16 mouse cellular contexts compared by ENCODE assay signal in genomic region chr3:106492723-106493122, GRCm38 (mm10). TPM values are rescaled to one million over a fixed set of nuclear protein-coding genes. Genes with fewer than 3 reads are reported as not detected.
DNase-seq lines count a peak whose midpoint lies in the region; ATAC-seq and TF ChIP-seq lines count a peak whose summit lies in the region.
"Had no signal": no experiment of that assay in that cellular context is flagged by ENCODE, and none has a peak within 500 bp of the region (broad histone marks: within the 10 kb centered on the region; RNA-seq: fewer than 3 reads in every experiment).

No protein-coding gene starts in this region.

- H3K4me2 ChIP-seq in intestine, embryonic 16.5 days (ENCODE audit: low read depth, low read length) = no peak overlapping the region
- H3K4me2 ChIP-seq in intestine, embryonic 15.5 days (replicated peaks) = no peak overlapping the region
- no peak overlapping the region for H3K4me2 ChIP-seq in liver, embryonic 16.5 days (ENCODE audit: low read depth, low read length)
- no peak overlapping the region for H3K4me2 ChIP-seq in hindbrain, postnatal 0 days (ENCODE audit: low read depth, low read length)
- H3K4me2 ChIP-seq: midbrain, embryonic 12.5 days had no signal

- DNase-seq in cerebellum, postnatal 25 days = no peak
- no peak for DNase-seq in hindbrain, postnatal 0 days (ENCODE audit: low spot score)
- DNase-seq in gastrocnemius, adult 2 months = no peak
- no peak for DNase-seq in heart, adult 18-20 months
- DNase-seq: adrenal gland, adult 8-10 months; cerebellum, adult 2 months; embryo, embryonic 11 days; kidney, postnatal 14 days; layer of hippocampus, adult 9-11 months; lung, postnatal 14 days had no signal

- no peak for TF ChIP-seq CTCF in hindbrain, postnatal 0 days (IDR thresholded peaks at IDR 0.05; ENCODE audit: low read depth)
- TF ChIP-seq CTCF in gastrocnemius, adult 2 months (IDR thresholded peaks at IDR 0.05) = no peak

- no peak overlapping the region for H3K4me3 ChIP-seq in intestine, embryonic 16.5 days (ENCODE audit: low read length)
- H3K4me3 ChIP-seq in intestine, embryonic 15.5 days (replicated peaks) = no peak overlapping the region
- H3K4me3 ChIP-seq in liver, embryonic 16.5 days (ENCODE audit: low read depth, low read length) = no peak overlapping the region
- no peak overlapping the region for H3K4me3 ChIP-seq in hindbrain, postnatal 0 days (ENCODE audit: low read length)
- H3K4me3 ChIP-seq in gastrocnemius, adult 2 months = no peak overlapping the region
- H3K4me3 ChIP-seq: midbrain, embryonic 12.5 days had no signal

- no peak overlapping the region for H3K9ac ChIP-seq in intestine, embryonic 16.5 days (ENCODE audit: low read depth, low read length)
- H3K9ac ChIP-seq in intestine, embryonic 15.5 days = no peak overlapping the region
- H3K9ac ChIP-seq in liver, embryonic 16.5 days (ENCODE audit: low read depth, low read length) = no peak overlapping the region
- H3K9ac ChIP-seq in hindbrain, postnatal 0 days (replicated peaks; ENCODE audit: low read length) = no peak overlapping the region
- H3K9ac ChIP-seq: midbrain, embryonic 12.5 days had no signal

- intact Hi-C loops in gastrocnemius, adult 2 months (cut with DNase I) = no loop called here

- no peaks in the 10 kb centered on the region for H3K27me3 ChIP-seq in intestine, embryonic 16.5 days (replicated peaks; ENCODE audit: control insufficient read depth, insufficient read depth, low read length)
- no peaks in the 10 kb centered on the region for H3K27me3 ChIP-seq in intestine, embryonic 15.5 days (replicated peaks)
- no peaks in the 10 kb centered on the region for H3K27me3 ChIP-seq in liver, embryonic 16.5 days (ENCODE audit: control insufficient read depth, insufficient read depth, low read depth, low read length)
- no peaks in the 10 kb centered on the region for H3K27me3 ChIP-seq in hindbrain, postnatal 0 days (ENCODE audit: insufficient read depth, low read length)
- H3K27me3 ChIP-seq: midbrain, embryonic 12.5 days had no signal

- peaks cover 12% of the 10 kb centered on the region; the same call in 1 of the 2 replicates for H3K4me1 ChIP-seq in intestine, embryonic 16.5 days (ENCODE audit: control insufficient read depth, insufficient read depth, low read length)
- peaks cover 8% of the 10 kb centered on the region; the same call in 1 of the 2 replicates for H3K4me1 ChIP-seq in intestine, embryonic 15.5 days (replicated peaks)
- peaks cover 43% of the 10 kb centered on the region for H3K4me1 ChIP-seq in liver, embryonic 16.5 days (ENCODE audit: control insufficient read depth, low read depth, low read length)
- no peaks in the 10 kb centered on the region for H3K4me1 ChIP-seq in hindbrain, postnatal 0 days (ENCODE audit: insufficient read depth, low read length)
- H3K4me1 ChIP-seq: midbrain, embryonic 12.5 days had no signal

- no peaks in the 10 kb centered on the region for H3K36me3 ChIP-seq in intestine, embryonic 16.5 days (ENCODE audit: control insufficient read depth, insufficient read depth, low read length)
- no peaks in the 10 kb centered on the region for H3K36me3 ChIP-seq in intestine, embryonic 15.5 days
- no peaks in the 10 kb centered on the region for H3K36me3 ChIP-seq in liver, embryonic 16.5 days (ENCODE audit: control insufficient read depth, insufficient read depth)
- no peaks in the 10 kb centered on the region for H3K36me3 ChIP-seq in hindbrain, postnatal 0 days (ENCODE audit: insufficient read depth, low read length)
- H3K36me3 ChIP-seq: midbrain, embryonic 12.5 days had no signal

- no peaks in the 10 kb centered on the region for H3K9me3 ChIP-seq in intestine, embryonic 16.5 days (ENCODE audit: control insufficient read depth, low read length)
- H3K9me3 ChIP-seq in intestine, embryonic 15.5 days = no peaks in the 10 kb centered on the region
- no peaks in the 10 kb centered on the region for H3K9me3 ChIP-seq in liver, embryonic 16.5 days (replicated peaks; ENCODE audit: control insufficient read depth, low read length)
- H3K9me3 ChIP-seq in hindbrain, postnatal 0 days (ENCODE audit: low read length) = no peaks in the 10 kb centered on the region
- H3K9me3 ChIP-seq: midbrain, embryonic 12.5 days had no signal

- ATAC-seq in intestine, embryonic 16.5 days = no peak
- ATAC-seq in intestine, embryonic 15.5 days = no peak
- ATAC-seq in granulocyte monocyte progenitor cell, adult 5-6 weeks (replicated peaks; ENCODE audit: poor library complexity, severe bottlenecking) = peak; percentile 21; the same call in 1 of the 2 replicates
- ATAC-seq in liver, embryonic 16.5 days (ENCODE audit: low read depth) = peak; percentile 17; the same call in 1 of the 2 replicates
- ATAC-seq in hindbrain, postnatal 0 days = no peak
- ATAC-seq: forebrain, embryonic 14.5 days had no signal

- peak overlapping the region; percentile 24; the same call in 1 of the 2 replicates for H3K27ac ChIP-seq in intestine, embryonic 16.5 days (ENCODE audit: low read length)
- no peak overlapping the region; the same call in 1 of the 2 replicates for H3K27ac ChIP-seq in intestine, embryonic 15.5 days
- H3K27ac ChIP-seq in liver, embryonic 16.5 days (ENCODE audit: low read length) = 0 out of 2 replicates have a peak overlapping the region, but pooled peaks have one; percentile 2
- no peak overlapping the region for H3K27ac ChIP-seq in hindbrain, postnatal 0 days
- no peak overlapping the region for H3K27ac ChIP-seq in gastrocnemius, adult 2 months
- H3K27ac ChIP-seq: midbrain, embryonic 12.5 days had no signal

- WGBS in intestine, embryonic 16.5 days = 96% methylated on average over 1 of the region's 1 CpGs
- 83% methylated on average over 1 of the region's 1 CpGs for WGBS in intestine, embryonic 15.5 days
- WGBS in liver, embryonic 16.5 days (ENCODE audit: insufficient replicate concordance) = 21% methylated on average over 1 of the region's 1 CpGs
- WGBS in hindbrain, postnatal 0 days = 96% methylated on average over 1 of the region's 1 CpGs

RNA-seq across cellular contexts. Expression of gene Dennd2d, which starts 10.5 kb away (rescaled TPM):
- polyA plus RNA-seq in intestine, embryonic 16.5 days (2015; fragmentation: Nextera tagmentation; extraction: Ambion mirVana) = 30.4 and 30.5 TPM in 2 replicates
- polyA plus RNA-seq in intestine, embryonic 15.5 days (2015; fragmentation: Nextera tagmentation; extraction: Ambion mirVana) = 18.9 and 24.4 TPM in 2 replicates
- 22.1 and 26.3 TPM in 2 replicates for total RNA-seq in granulocyte monocyte progenitor cell, adult 5-6 weeks (2014; fragmentation: Nextera tagmentation)
- 18.8 and 26.5 TPM in 2 replicates for total RNA-seq in granulocyte monocyte progenitor cell, adult 5-6 weeks (2017)
- polyA plus RNA-seq in liver, embryonic 16.5 days (2015; fragmentation: Nextera tagmentation; extraction: Ambion mirVana) = 4.5 and 4.8 TPM in 2 replicates
- 1.1 and 1.7 TPM in 2 replicates for total RNA-seq in hindbrain, postnatal 0 days (2014; rRNA removed)
- 1.0 and 1.2 TPM in 2 replicates for polyA plus RNA-seq in hindbrain, postnatal 0 days (2015; fragmentation: Nextera tagmentation; extraction: Ambion mirVana)
- under 1 TPM in 1 of 2 experiments, not detected in 1; 0.08 TPM for total RNA-seq in gastrocnemius, adult 2 months (2021)
- total RNA-seq in heart, adult 18-20 months (2021) = 1 to 10 TPM in 1 of 2 experiments, under 1 TPM in 1; 0.45 to 1.5 TPM

RNA-seq across cellular contexts. Expression of gene Dram2, which starts 54.9 kb away (rescaled TPM):
- polyA plus RNA-seq in intestine, embryonic 16.5 days (2015; fragmentation: Nextera tagmentation; extraction: Ambion mirVana) = 121 and 133 TPM in 2 replicates
- 104 TPM in 2 replicates for polyA plus RNA-seq in intestine, embryonic 15.5 days (2015; fragmentation: Nextera tagmentation; extraction: Ambion mirVana)
- total RNA-seq in granulocyte monocyte progenitor cell, adult 5-6 weeks (2014; fragmentation: Nextera tagmentation) = 11.1 and 32.5 TPM in 2 replicates
- 13.2 and 26.4 TPM in 2 replicates for total RNA-seq in granulocyte monocyte progenitor cell, adult 5-6 weeks (2017)
- polyA plus RNA-seq in liver, embryonic 16.5 days (2015; fragmentation: Nextera tagmentation; extraction: Ambion mirVana) = 34.7 and 35.9 TPM in 2 replicates
- total RNA-seq in hindbrain, postnatal 0 days (2014; rRNA removed) = 49.9 and 51.7 TPM in 2 replicates
- 66.1 and 69.6 TPM in 2 replicates for polyA plus RNA-seq in hindbrain, postnatal 0 days (2015; fragmentation: Nextera tagmentation; extraction: Ambion mirVana)
- 100 to 1,000 TPM in 1 of 2 experiments, 10 to 100 TPM in 1; 94.2 to 101 TPM for total RNA-seq in gastrocnemius, adult 2 months (2021)
- total RNA-seq in heart, adult 18-20 months (2021) = 100 to 1,000 TPM in 1 of 2 experiments, 10 to 100 TPM in 1; 88.9 to 102 TPM

RNA-seq across cellular contexts. Expression of gene Cept1, which starts 54.9 kb away (rescaled TPM):
- 65.7 and 67.1 TPM in 2 replicates for polyA plus RNA-seq in intestine, embryonic 16.5 days (2015; fragmentation: Nextera tagmentation; extraction: Ambion mirVana)
- 59.6 and 61.6 TPM in 2 replicates for polyA plus RNA-seq in intestine, embryonic 15.5 days (2015; fragmentation: Nextera tagmentation; extraction: Ambion mirVana)
- 33.0 and 34.0 TPM in 2 replicates for total RNA-seq in granulocyte monocyte progenitor cell, adult 5-6 weeks (2014; fragmentation: Nextera tagmentation)
- 84.5 and 103 TPM in 2 replicates for total RNA-seq in granulocyte monocyte progenitor cell, adult 5-6 weeks (2017)
- 31.9 and 33.0 TPM in 2 replicates for polyA plus RNA-seq in liver, embryonic 16.5 days (2015; fragmentation: Nextera tagmentation; extraction: Ambion mirVana)
- 36.0 and 61.4 TPM in 2 replicates for total RNA-seq in hindbrain, postnatal 0 days (2014; rRNA removed)
- 32.5 and 35.3 TPM in 2 replicates for polyA plus RNA-seq in hindbrain, postnatal 0 days (2015; fragmentation: Nextera tagmentation; extraction: Ambion mirVana)
- total RNA-seq in gastrocnemius, adult 2 months (2021) = 10 to 100 TPM; 24.8 to 27.0 TPM
- total RNA-seq in heart, adult 18-20 months (2021) = 10 to 100 TPM; 19.9 to 21.6 TPM

Comparison
In these comparisons a context has a peak if more than half of its experiments do, and no peak if none do; other contexts are left out.
1. H3K27ac ChIP-seq: peak in intestine, embryonic 16.5 days (single experiment) and liver, embryonic 16.5 days (single experiment); none in intestine, embryonic 15.5 days (single experiment), hindbrain, postnatal 0 days (single experiment) and gastrocnemius, adult 2 months (single experiment).
2. ATAC-seq: peak in granulocyte monocyte progenitor cell, adult 5-6 weeks (single experiment) and liver, embryonic 16.5 days (single experiment); none in intestine, embryonic 16.5 days (single experiment), intestine, embryonic 15.5 days (single experiment) and hindbrain, postnatal 0 days (single experiment).